Mouse (Mus musculus): Measurements from ENCODE around the gene Card19.

- TF ChIP-seq CTCF (IDR thresholded peaks at IDR 0.05; ENCODE audit: low read depth) = no peak
- no peak for TF ChIP-seq EP300 (IDR thresholded peaks at IDR 0.05; ENCODE audit: low read depth)
Measured at GRCm38 (mm10) chr13:49170623-49171022, 45.2 kb downstream of the Card19 start.
